Mouse (Mus musculus): ENCODE results near the gene Cdk5rap2. TPM values are rescaled to one million over a fixed set of nuclear protein-coding genes. Genes with fewer than 3 reads are reported as not detected.

The Cdk5rap2 gene
- total and polyA plus RNA-seq, 3 experiments = 2.0 to 6.1 (median 5.9) TPM

DNA sequence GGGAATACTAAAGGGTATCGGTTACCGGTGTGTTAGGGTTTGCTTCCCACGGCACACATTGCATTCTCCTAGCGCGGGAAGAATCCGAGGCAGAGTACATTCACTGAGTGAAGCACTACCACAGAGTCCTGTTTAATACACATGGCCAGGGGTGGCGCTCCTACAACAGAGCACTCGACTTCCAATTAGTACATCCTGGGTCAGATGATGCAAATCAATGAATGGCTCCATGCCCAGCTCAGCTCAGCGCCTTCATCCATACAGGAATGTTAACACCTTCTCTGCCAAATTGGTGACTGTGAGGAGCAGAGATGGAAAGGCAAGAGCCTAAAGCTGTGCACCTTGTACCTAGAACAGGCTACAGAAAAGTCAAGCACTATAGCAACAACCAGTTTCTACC lies 109.1 kb downstream of the Cdk5rap2 start:
- Histone ChIP-seq H3K36me3 (ENCODE audit: control insufficient read depth, insufficient read depth, low read length) (no peaks in the 10 kb centered on the region), H3K4me3 (no peak overlapping the region), H3K9ac (ENCODE audit: low read depth, low read length) (no peak overlapping the region), H3K27ac (no peak overlapping the region), H3K4me1 (ENCODE audit: control insufficient read depth, insufficient read depth, low read length) (no peaks in the 10 kb centered on the region), H3K27me3 (ENCODE audit: control insufficient read depth, insufficient read depth, low read length) (no peaks in the 10 kb centered on the region), H3K79me2 (replicated peaks; ENCODE audit: control insufficient read depth, insufficient read depth, low read length) (no peaks in the 10 kb centered on the region)
- TF ChIP-seq CTCF (IDR thresholded peaks at IDR 0.05) (no peak), POLR2A (IDR thresholded peaks at IDR 0.05; ENCODE audit: insufficient read depth, low read depth, low read length) (no peak), EP300 (IDR thresholded peaks at IDR 0.05; ENCODE audit: insufficient read depth, low read depth, low read length) (no peak)
- intact Hi-C loops (cut with DNase I) = no loop called here
- DNase-seq = no peak
- 83% methylated on average over 9 of the region's 9 CpGs for WGBS

- intact Hi-C loops (cut with DNase I) = no loop called here
- no peak overlapping the region for H3K9ac ChIP-seq (ENCODE audit: low read depth, low read length)
- 97% methylated on average over 6 of the region's 6 CpGs for WGBS
- H3K27ac ChIP-seq = no peak overlapping the region
- DNase-seq = no peak
- H3K4me3 ChIP-seq = no peak overlapping the region
- no peak for TF ChIP-seq CTCF (IDR thresholded peaks at IDR 0.05)
- no peak for TF ChIP-seq EP300 (IDR thresholded peaks at IDR 0.05; ENCODE audit: insufficient read depth, low read depth, low read length)
- no peak for TF ChIP-seq POLR2A (IDR thresholded peaks at IDR 0.05; ENCODE audit: insufficient read depth, low read depth, low read length)
- H3K4me1 ChIP-seq (ENCODE audit: control insufficient read depth, insufficient read depth, low read length) = no peaks in the 10 kb centered on the region
- no peaks in the 10 kb centered on the region; the same call in 1 of the 2 replicates for H3K36me3 ChIP-seq (ENCODE audit: control insufficient read depth, insufficient read depth, low read length)
- H3K27me3 ChIP-seq (ENCODE audit: control insufficient read depth, insufficient read depth, low read length) = no peaks in the 10 kb centered on the region
- H3K79me2 ChIP-seq (replicated peaks; ENCODE audit: control insufficient read depth, insufficient read depth, low read length) = no peaks in the 10 kb centered on the region
These were observed 120.9 kb downstream of the Cdk5rap2 start for GRCm38 (mm10) chr4:70289361-70289760.

DNA sequence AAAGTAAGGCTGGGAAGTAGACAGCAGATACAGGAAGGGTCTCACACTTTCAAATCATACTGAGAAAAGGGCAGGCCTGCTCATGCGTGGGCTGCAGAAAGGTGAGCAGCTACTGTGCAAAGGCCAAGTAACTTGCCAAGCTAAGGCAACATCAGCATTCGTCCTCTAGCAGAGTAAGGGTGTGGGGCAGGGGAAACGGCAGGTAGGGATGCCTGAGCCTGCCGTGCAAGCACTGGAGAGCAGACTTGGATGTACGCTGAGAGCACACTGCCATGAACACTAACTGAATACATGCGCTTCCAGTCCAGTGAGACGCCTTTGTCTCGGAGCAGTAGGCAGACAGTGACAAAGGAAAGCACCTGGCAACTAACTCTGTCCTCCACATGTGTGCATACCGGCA lies 127.1 kb downstream of the Cdk5rap2 start:
- no peaks in the 10 kb centered on the region for H3K79me2 ChIP-seq (replicated peaks; ENCODE audit: control insufficient read depth, insufficient read depth, low read length)
- H3K4me3 ChIP-seq = no peak overlapping the region
- intact Hi-C loops (cut with DNase I) = no loop called here
- WGBS = 94% methylated on average over 9 of the region's 9 CpGs
- H3K36me3 ChIP-seq (ENCODE audit: control insufficient read depth, insufficient read depth, low read length) = no peaks in the 10 kb centered on the region
- no peaks in the 10 kb centered on the region; the same call in 1 of the 2 replicates for H3K4me1 ChIP-seq (ENCODE audit: control insufficient read depth, insufficient read depth, low read length)
- H3K27ac ChIP-seq = no peak overlapping the region
- DNase-seq = no peak
- TF ChIP-seq EP300 (IDR thresholded peaks at IDR 0.05; ENCODE audit: insufficient read depth, low read depth, low read length) (no peak), CTCF (IDR thresholded peaks at IDR 0.05) (no peak), POLR2A (IDR thresholded peaks at IDR 0.05; ENCODE audit: insufficient read depth, low read depth, low read length) (no peak)
- H3K27me3 ChIP-seq (ENCODE audit: control insufficient read depth, insufficient read depth, low read length) = no peaks in the 10 kb centered on the region
- no peak overlapping the region for H3K9ac ChIP-seq (ENCODE audit: low read depth, low read length)

GRCm38 (mm10) chr4:70278882-70279281 lies 131.4 kb downstream of the Cdk5rap2 start:
- Histone ChIP-seq H3K36me3 (ENCODE audit: control insufficient read depth, insufficient read depth, low read length) (no peaks in the 10 kb centered on the region), H3K4me3 (no peak overlapping the region)
- over 99% methylated on average over 4 of the region's 4 CpGs for WGBS

DNA sequence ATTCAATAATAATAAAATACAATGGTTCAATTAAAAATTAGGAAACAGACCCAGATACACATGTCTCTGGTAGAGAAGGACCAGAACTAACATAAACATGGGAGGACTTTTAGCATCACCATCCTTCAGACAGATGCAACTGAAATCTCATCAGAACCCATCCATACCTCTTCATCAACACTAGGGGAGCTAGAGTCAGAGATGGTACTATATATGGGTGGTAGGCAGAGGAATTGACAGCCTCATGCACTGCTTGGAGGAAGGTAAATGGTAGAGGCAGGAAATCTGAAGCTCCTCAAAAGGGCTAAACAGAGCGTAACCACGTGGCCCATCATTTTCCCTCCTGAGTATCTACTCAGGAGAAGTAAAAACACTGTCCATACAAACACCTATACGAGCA lies 132.2 kb downstream of the Cdk5rap2 start:
- TF ChIP-seq CTCF (IDR thresholded peaks at IDR 0.05) (0 out of 2 replicates have a peak, but pooled peaks have one; percentile 6), EP300 (IDR thresholded peaks at IDR 0.05; ENCODE audit: insufficient read depth, low read depth, low read length) (no peak), POLR2A (IDR thresholded peaks at IDR 0.05; ENCODE audit: insufficient read depth, low read depth, low read length) (no peak)
- no peak for DNase-seq
- no peak overlapping the region for H3K4me3 ChIP-seq
- no peaks in the 10 kb centered on the region for H3K79me2 ChIP-seq (replicated peaks; ENCODE audit: control insufficient read depth, insufficient read depth, low read length)
- 95% methylated on average over 3 of the region's 3 CpGs for WGBS
- H3K4me1 ChIP-seq (ENCODE audit: control insufficient read depth, insufficient read depth, low read length) = no peaks in the 10 kb centered on the region
- no peaks in the 10 kb centered on the region for H3K36me3 ChIP-seq (ENCODE audit: control insufficient read depth, insufficient read depth, low read length)
- H3K27ac ChIP-seq = no peak overlapping the region
- intact Hi-C loops (cut with DNase I) = no loop called here
- no peak overlapping the region for H3K9ac ChIP-seq (ENCODE audit: low read depth, low read length)
- no peaks in the 10 kb centered on the region for H3K27me3 ChIP-seq (ENCODE audit: control insufficient read depth, insufficient read depth, low read length)

More at GRCm38 (mm10) chr4:70278882-70279281, 131.4 kb downstream of the Cdk5rap2 start:
- TF ChIP-seq POLR2A (IDR thresholded peaks at IDR 0.05; ENCODE audit: insufficient read depth, low read depth, low read length) = no peak
- no peak for TF ChIP-seq CTCF (IDR thresholded peaks at IDR 0.05)
- TF ChIP-seq EP300 (IDR thresholded peaks at IDR 0.05; ENCODE audit: insufficient read depth, low read depth, low read length) = no peak
- H3K27me3 ChIP-seq (ENCODE audit: control insufficient read depth, insufficient read depth, low read length) = no peaks in the 10 kb centered on the region
- H3K9ac ChIP-seq (ENCODE audit: low read depth, low read length) = no peak overlapping the region
- H3K79me2 ChIP-seq (replicated peaks; ENCODE audit: control insufficient read depth, insufficient read depth, low read length) = no peaks in the 10 kb centered on the region
- intact Hi-C loops (cut with DNase I) = no loop called here
- no peak for DNase-seq
- H3K4me1 ChIP-seq (ENCODE audit: control insufficient read depth, insufficient read depth, low read length) = no peaks in the 10 kb centered on the region; the same call in 1 of the 2 replicates
- H3K27ac ChIP-seq = no peak overlapping the region

- no peak overlapping the region for H3K27ac ChIP-seq
- TF ChIP-seq CTCF (IDR thresholded peaks at IDR 0.05) (no peak), POLR2A (IDR thresholded peaks at IDR 0.05; ENCODE audit: insufficient read depth, low read depth, low read length) (no peak), EP300 (IDR thresholded peaks at IDR 0.05; ENCODE audit: insufficient read depth, low read depth, low read length) (no peak)
- no peak for DNase-seq
- 90% methylated on average over 4 of the region's 4 CpGs for WGBS
- H3K4me1 ChIP-seq (ENCODE audit: control insufficient read depth, insufficient read depth, low read length) = no peaks in the 10 kb centered on the region
- no peaks in the 10 kb centered on the region for H3K27me3 ChIP-seq (ENCODE audit: control insufficient read depth, insufficient read depth, low read length)
- no peak overlapping the region for H3K4me3 ChIP-seq
- no peaks in the 10 kb centered on the region for H3K79me2 ChIP-seq (replicated peaks; ENCODE audit: control insufficient read depth, insufficient read depth, low read length)
- intact Hi-C loops (cut with DNase I) = no loop called here
- no peaks in the 10 kb centered on the region for H3K36me3 ChIP-seq (ENCODE audit: control insufficient read depth, insufficient read depth, low read length)
- no peak overlapping the region for H3K9ac ChIP-seq (ENCODE audit: low read depth, low read length)
These were observed 137.3 kb downstream of the Cdk5rap2 start for GRCm38 (mm10) chr4:70272943-70273342.

All from heart, adult 2 months (tissue).